Comparison of ENCODE assay signal across 9 mouse cellular contexts in genomic region chr19:41071500-41071899, GRCm38 (mm10). TPM values are rescaled to one million over a fixed set of nuclear protein-coding genes. Genes with fewer than 3 reads are reported as not detected.
DNase-seq lines count a peak whose midpoint lies in the region; ATAC-seq and TF ChIP-seq lines count a peak whose summit lies in the region.
"Had no signal": no experiment of that assay in that cellular context is flagged by ENCODE, and none has a peak within 500 bp of the region (broad histone marks: within the 10 kb centered on the region; RNA-seq: fewer than 3 reads in every experiment).

No protein-coding gene starts in this region.

- no peak overlapping the region for H3K9ac ChIP-seq in neural tube, embryonic 15.5 days (replicated peaks)
- no peak overlapping the region for H3K9ac ChIP-seq in limb, embryonic 11.5 days (ENCODE audit: low read length)
- H3K9ac ChIP-seq in neural tube, embryonic 11.5 days (ENCODE audit: low read length) = no peak overlapping the region

- H3K9me3 ChIP-seq in neural tube, embryonic 15.5 days (replicated peaks) = no peaks in the 10 kb centered on the region
- no peaks in the 10 kb centered on the region for H3K9me3 ChIP-seq in limb, embryonic 11.5 days (ENCODE audit: control insufficient read depth, low read length)
- no peaks in the 10 kb centered on the region for H3K9me3 ChIP-seq in neural tube, embryonic 11.5 days (ENCODE audit: control insufficient read depth, low read length)

- H3K4me1 ChIP-seq in neural tube, embryonic 15.5 days = no peaks in the 10 kb centered on the region
- no peaks in the 10 kb centered on the region for H3K4me1 ChIP-seq in kidney, adult 2 months (ENCODE audit: control insufficient read depth, insufficient read depth, low read length)
- H3K4me1 ChIP-seq in limb, embryonic 11.5 days (ENCODE audit: control insufficient read depth, insufficient read depth, low read length) = no peaks in the 10 kb centered on the region
- no peaks in the 10 kb centered on the region for H3K4me1 ChIP-seq in neural tube, embryonic 11.5 days (ENCODE audit: control insufficient read depth, insufficient read depth, low read length)

- TF ChIP-seq CTCF in kidney, adult 2 months (conservative IDR thresholded peaks at IDR 0.05; ENCODE audit: insufficient read depth, insufficient read length, low read depth, low read length) = peak; percentile 100

- H3K36me3 ChIP-seq in neural tube, embryonic 15.5 days = no peaks in the 10 kb centered on the region
- no peaks in the 10 kb centered on the region for H3K36me3 ChIP-seq in kidney, adult 2 months (ENCODE audit: control insufficient read depth, insufficient read depth, low read length)
- no peaks in the 10 kb centered on the region for H3K36me3 ChIP-seq in limb, embryonic 11.5 days (ENCODE audit: control insufficient read depth, insufficient read depth, low read length)
- no peaks in the 10 kb centered on the region for H3K36me3 ChIP-seq in neural tube, embryonic 11.5 days (ENCODE audit: control insufficient read depth, insufficient read depth, low read length)

- WGBS in neural tube, embryonic 15.5 days = 10% methylated on average over 8 of the region's 8 CpGs
- 4% methylated on average over 8 of the region's 8 CpGs for WGBS in kidney, adult 2 months
- WGBS in limb, embryonic 11.5 days = 8% methylated on average over 8 of the region's 8 CpGs
- WGBS in neural tube, embryonic 11.5 days = 10% methylated on average over 8 of the region's 8 CpGs

- H3K4me2 ChIP-seq in neural tube, embryonic 15.5 days = no peak overlapping the region
- H3K4me2 ChIP-seq in limb, embryonic 11.5 days (ENCODE audit: low read depth, severe bottlenecking) = no peak overlapping the region
- H3K4me2 ChIP-seq in neural tube, embryonic 11.5 days (ENCODE audit: low read depth) = no peak overlapping the region

- no peaks in the 10 kb centered on the region for H3K27me3 ChIP-seq in neural tube, embryonic 15.5 days (replicated peaks)
- no peaks in the 10 kb centered on the region for H3K27me3 ChIP-seq in kidney, adult 2 months (replicated peaks; ENCODE audit: control insufficient read depth, insufficient read depth, low read length)
- H3K27me3 ChIP-seq in limb, embryonic 11.5 days (ENCODE audit: control insufficient read depth, insufficient read depth, low read length) = no peaks in the 10 kb centered on the region
- H3K27me3 ChIP-seq in neural tube, embryonic 11.5 days (ENCODE audit: control insufficient read depth, insufficient read depth, low read length) = no peaks in the 10 kb centered on the region

- ATAC-seq in neural tube, embryonic 15.5 days (ENCODE audit: low FRiP score) = no peak
- no peak for ATAC-seq in limb, embryonic 11.5 days (ENCODE audit: insufficient number of reproducible peaks, low FRiP score, low TSS enrichment, low read depth)
- ATAC-seq in neural tube, embryonic 11.5 days (ENCODE audit: insufficient read depth, low FRiP score, low TSS enrichment) = no peak

- DNase-seq in neural tube, embryonic 10.5 days (ENCODE audit: extremely low spot score, low spot score) = peak; percentile 88
- peak; percentile 93 to 96 for DNase-seq in cerebellum, postnatal 10 days
- peak; percentile 73 to 89 for DNase-seq in frontal cortex, postnatal 14 days (ENCODE audit: low spot score in 2 of 2)
- peak; percentile 84 for DNase-seq in kidney, adult 2 months
- DNase-seq in limb, embryonic 11.5 days (ENCODE audit: low spot score) = peak; percentile 97
- DNase-seq in neural tube, embryonic 11.5 days (ENCODE audit: low spot score) = peak; percentile 89
- peak; percentile 94 for DNase-seq in testis, postnatal 10 days (ENCODE audit: low spot score)

- H3K4me3 ChIP-seq in neural tube, embryonic 15.5 days (replicated peaks) = no peak overlapping the region
- no peak overlapping the region for H3K4me3 ChIP-seq in kidney, adult 2 months (ENCODE audit: insufficient read depth, low read depth, low read length)
- H3K4me3 ChIP-seq in limb, embryonic 11.5 days (ENCODE audit: low read depth, low read length) = no peak overlapping the region
- H3K4me3 ChIP-seq in neural tube, embryonic 11.5 days (ENCODE audit: low read depth, low read length) = no peak overlapping the region
- H3K4me3 ChIP-seq: erythroblast, embryonic 14.5 days had no signal

- no peak overlapping the region for H3K27ac ChIP-seq in neural tube, embryonic 15.5 days (replicated peaks)
- no peak overlapping the region for H3K27ac ChIP-seq in kidney, adult 2 months (ENCODE audit: insufficient read depth, low read depth, low read length)
- no peak overlapping the region for H3K27ac ChIP-seq in limb, embryonic 11.5 days (replicated peaks; ENCODE audit: low read depth, low read length)
- H3K27ac ChIP-seq in neural tube, embryonic 11.5 days (ENCODE audit: low read depth, low read length) = no peak overlapping the region

- no peak for TF ChIP-seq POLR2A in kidney, adult 2 months (IDR thresholded peaks at IDR 0.05; ENCODE audit: low read depth, low read length)

RNA-seq across cellular contexts. Expression of gene Opalin, which starts 5.4 kb away (rescaled TPM):
- not detected in 2 replicates for polyA plus RNA-seq in neural tube, embryonic 15.5 days (2015; fragmentation: Nextera tagmentation; extraction: Ambion mirVana)
- polyA plus RNA-seq in kidney, adult 2 months (2012; rRNA removed) = not detected in 2 replicates
- not detected in 2 replicates for polyA plus RNA-seq in limb, embryonic 11.5 days (2014; fragmentation: Nextera tagmentation; extraction: Ambion mirVana)
- polyA plus RNA-seq in neural tube, embryonic 11.5 days (2014; fragmentation: Nextera tagmentation; extraction: Ambion mirVana) = not detected in 2 replicates
- polyA plus RNA-seq: erythroblast, embryonic 14.5 days had no signal

RNA-seq across cellular contexts. Expression of gene Dntt, which starts 42.4 kb away (rescaled TPM):
- 0.23 and 0.38 TPM in 2 replicates for polyA plus RNA-seq in neural tube, embryonic 15.5 days (2015; fragmentation: Nextera tagmentation; extraction: Ambion mirVana)
- polyA plus RNA-seq in kidney, adult 2 months (2012; rRNA removed) = 0.08 TPM in 1 of 2 replicates, not detected in the other
- polyA plus RNA-seq in limb, embryonic 11.5 days (2014; fragmentation: Nextera tagmentation; extraction: Ambion mirVana) = not detected in 2 replicates
- polyA plus RNA-seq in neural tube, embryonic 11.5 days (2014; fragmentation: Nextera tagmentation; extraction: Ambion mirVana) = 0.17 TPM in 1 of 2 replicates, not detected in the other
- polyA plus RNA-seq: erythroblast, embryonic 14.5 days had no signal
